Mouse (Mus musculus): Measurements from ENCODE around the gene Meox1.

The Meox1 gene

GRCm38 (mm10) chr11:101896546-101897361, 2.6 kb upstream of the Meox1 start:
- no peak for DNase-seq

- DNase-seq, result no peak
These were observed 614 bp downstream of the Meox1 start for GRCm38 (mm10) chr11:101893560-101893959.

GRCm38 (mm10) chr11:101891451-101891850, 2.7 kb downstream of the Meox1 start:
- no peak for DNase-seq

- DNase-seq, result no peak
These were observed 4.4 kb downstream of the Meox1 start for GRCm38 (mm10) chr11:101889781-101890180.

- no peak for DNase-seq
These were observed 5.4 kb downstream of the Meox1 start for GRCm38 (mm10) chr11:101888820-101889219.

GRCm38 (mm10) chr11:101886436-101886835, 7.7 kb downstream of the Meox1 start:
- no peak for DNase-seq

GRCm38 (mm10) chr11:101885881-101886319, 8.3 kb downstream of the Meox1 start:
- no peak for DNase-seq

- no peak for DNase-seq
These were observed 8.9 kb downstream of the Meox1 start for GRCm38 (mm10) chr11:101885232-101885631.

GRCm38 (mm10) chr11:101883911-101884310, 10.3 kb downstream of the Meox1 start:
- no peak for DNase-seq

- DNase-seq, result no peak
These were observed 11.5 kb downstream of the Meox1 start for GRCm38 (mm10) chr11:101882500-101883290.

GRCm38 (mm10) chr11:101881604-101882071, 12.5 kb downstream of the Meox1 start:
- DNase-seq, result no peak

GRCm38 (mm10) chr11:101881185-101881584, 13.0 kb downstream of the Meox1 start:
- DNase-seq, result no peak

- no peak for DNase-seq
These were observed 14.5 kb downstream of the Meox1 start for GRCm38 (mm10) chr11:101879672-101880071.

- no peak for DNase-seq
These were observed 15.5 kb downstream of the Meox1 start for GRCm38 (mm10) chr11:101878696-101879095.

GRCm38 (mm10) chr11:101874978-101875377, 19.2 kb downstream of the Meox1 start:
- DNase-seq, result no peak

GRCm38 (mm10) chr11:101873909-101874308, 20.3 kb downstream of the Meox1 start:
- no peak for DNase-seq

- DNase-seq, result no peak
These were observed 22.7 kb downstream of the Meox1 start for GRCm38 (mm10) chr11:101871435-101871834.

- DNase-seq, result peak; percentile 19
These were observed 24.0 kb downstream of the Meox1 start for GRCm38 (mm10) chr11:101870067-101870765.

- DNase-seq, result no peak
These were observed 26.6 kb downstream of the Meox1 start for GRCm38 (mm10) chr11:101867513-101868052.

- DNase-seq, result no peak
These were observed 35.4 kb downstream of the Meox1 start for GRCm38 (mm10) chr11:101858742-101859141.

- DNase-seq, result no peak
These were observed 38.0 kb downstream of the Meox1 start for GRCm38 (mm10) chr11:101855950-101856712.

GRCm38 (mm10) chr11:101851042-101851441, 43.1 kb downstream of the Meox1 start:
- DNase-seq, result no peak
